Mouse (Mus musculus): ENCODE results near the gene Ago4.

The Ago4 gene

DNA sequence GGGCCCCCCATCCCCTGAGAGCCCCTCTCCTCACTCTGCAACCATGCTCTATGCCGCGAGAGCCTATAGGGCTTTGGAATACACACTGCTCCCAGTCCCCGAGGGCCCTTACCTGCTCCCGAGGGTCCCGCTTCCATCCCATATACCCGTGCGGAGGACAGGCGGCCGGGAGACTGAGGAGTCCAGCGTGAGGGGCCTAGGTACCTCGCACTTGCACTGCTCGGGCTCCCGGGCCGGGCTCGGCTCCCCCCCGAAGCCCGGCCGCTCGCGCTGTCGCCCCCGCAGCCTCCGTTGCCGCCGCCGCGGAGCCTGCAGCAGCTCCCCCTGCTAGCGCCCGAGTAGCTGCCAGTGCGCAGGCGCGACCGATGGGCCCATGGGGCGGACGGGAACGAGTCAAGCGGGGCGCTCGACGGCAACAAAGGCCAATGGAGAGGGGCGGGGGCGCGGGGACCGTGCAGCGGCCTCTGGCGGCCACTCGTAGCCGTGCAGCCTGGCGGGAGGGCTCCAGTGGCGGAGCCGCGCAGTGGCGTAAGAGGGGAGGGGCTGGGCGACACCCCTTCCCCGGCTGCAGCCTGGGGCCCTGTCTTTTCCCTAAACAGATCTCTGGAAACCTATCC lies 64.9 kb downstream of the Ago4 start, which contains the start of gene Ago1:
Gene Ago1, minus strand, starts transcription at position 299 of the 617 bp plus-strand sequence.
- peak; percentile 96 for DNase-seq

DNA sequence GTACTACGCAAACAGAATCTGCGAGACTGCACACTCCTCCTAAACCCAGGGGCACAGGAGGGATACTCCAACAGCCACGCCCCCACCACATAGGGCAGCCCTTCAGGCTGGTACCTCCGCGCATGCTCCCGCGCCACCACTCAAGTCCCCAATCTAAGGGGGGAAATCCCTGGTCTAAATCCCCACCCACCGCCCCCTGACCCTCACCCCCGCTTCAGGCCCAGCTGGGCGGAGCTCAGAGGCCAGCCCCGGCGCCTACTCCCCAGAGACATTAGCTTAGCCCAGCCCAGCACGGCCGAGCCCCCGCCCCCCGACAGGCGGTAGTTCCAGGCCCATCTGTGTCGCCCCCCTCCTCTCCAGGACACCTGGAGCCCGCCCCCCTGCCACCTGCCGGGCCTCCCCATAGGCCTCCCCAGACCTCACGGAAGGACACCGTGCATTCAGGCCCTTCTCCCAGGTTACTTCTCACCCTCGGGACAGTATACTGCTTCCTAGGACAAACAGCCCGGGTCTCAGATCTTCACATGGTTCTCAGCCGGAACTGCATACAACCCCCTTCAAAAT lies 65.5 kb downstream of the Ago4 start:
- peak; percentile 79 for DNase-seq

DNA sequence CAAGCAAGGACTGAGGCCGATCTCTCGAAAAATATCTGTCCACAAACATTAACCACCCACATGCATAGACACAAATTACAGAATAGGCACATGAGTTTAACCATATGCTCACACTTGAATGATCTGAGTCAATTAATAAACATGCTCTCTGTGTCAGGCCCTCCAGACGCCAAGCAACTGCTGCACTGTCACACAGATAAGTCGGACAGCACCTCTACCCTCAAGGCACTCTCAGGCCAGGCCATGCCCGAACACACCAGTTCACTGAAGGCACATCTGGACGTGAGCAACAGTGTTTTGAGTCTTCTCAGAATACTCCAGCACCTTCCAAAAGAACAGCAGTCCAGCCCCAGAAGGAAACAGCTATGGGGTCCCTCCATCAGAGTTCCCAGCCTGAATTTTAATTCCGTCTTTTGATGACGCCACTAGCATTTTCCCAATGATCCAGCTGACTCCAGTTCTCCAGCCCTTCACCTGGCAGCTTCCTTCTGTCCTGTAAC lies 67.0 kb downstream of the Ago4 start:
- no peak for DNase-seq

DNA sequence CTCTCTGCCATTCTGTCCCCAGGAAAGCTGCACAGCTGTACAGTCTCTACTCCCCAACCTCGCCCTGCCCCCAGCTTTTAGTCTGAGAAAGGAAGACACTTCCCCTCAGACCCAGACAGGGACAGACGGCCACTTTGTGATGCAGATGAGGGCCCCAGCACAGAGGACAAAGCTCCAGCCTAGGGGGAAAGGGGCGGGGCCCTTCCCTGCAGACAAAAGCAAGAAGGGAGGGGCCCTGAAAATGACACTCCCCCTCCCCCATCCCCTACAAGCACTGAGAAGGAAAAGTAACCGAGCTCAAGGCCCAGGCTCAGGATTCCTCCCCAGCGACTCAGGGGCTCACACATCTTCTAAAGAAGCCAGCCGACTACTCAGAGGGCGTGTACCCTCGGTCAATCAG lies 67.4 kb downstream of the Ago4 start:
- DNase-seq: peak; percentile 50

DNA sequence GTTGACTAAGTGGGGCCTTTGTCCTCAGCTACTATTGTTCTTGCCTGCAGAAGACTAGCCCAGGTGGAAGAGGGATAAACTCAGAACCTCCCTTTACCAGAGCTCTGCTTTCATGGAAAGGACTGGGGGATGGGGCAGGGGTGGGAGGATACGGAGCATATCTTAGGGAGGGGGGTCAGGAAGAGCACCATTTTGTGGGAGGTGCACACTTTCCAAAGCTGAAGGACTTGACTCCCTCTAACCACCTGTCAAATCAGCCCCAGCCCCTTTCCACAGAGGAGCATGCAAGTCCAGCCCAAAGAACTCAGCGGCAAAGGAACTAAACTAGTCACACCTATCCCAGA lies 68.4 kb downstream of the Ago4 start:
- no peak for DNase-seq

DNA sequence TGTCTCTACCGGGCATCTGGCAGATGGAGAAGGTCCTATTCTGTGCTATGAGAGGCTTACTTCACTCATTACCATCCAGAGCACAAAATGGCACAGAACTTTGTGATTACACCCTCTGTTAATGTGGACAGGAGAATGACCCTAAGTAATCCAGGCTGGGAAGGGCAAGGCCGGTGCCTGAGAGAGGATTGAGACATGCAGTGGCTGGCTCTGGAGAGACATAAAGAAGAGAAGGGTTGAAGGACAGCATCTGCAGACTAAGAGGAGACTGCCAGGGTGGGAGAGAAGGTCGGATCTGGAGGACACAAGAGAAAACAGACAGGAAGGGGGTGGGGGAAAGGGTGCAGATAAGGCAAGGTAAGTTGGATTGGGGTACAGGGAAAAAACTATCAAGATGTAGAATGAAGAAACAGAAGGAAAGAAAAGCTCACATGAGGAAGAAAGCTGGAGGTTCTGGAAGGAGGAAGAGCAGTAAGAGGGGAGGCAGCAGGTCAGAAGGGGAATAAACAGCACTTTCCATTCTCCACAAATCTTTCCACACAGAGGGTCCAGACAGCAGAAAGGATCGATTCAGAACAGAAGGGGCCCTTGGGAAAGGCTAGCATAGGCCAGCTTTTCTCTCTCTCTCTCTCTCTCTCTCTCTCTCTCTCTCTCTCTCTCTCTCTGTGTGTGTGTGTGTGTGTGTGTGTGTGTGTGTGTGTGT lies 68.9 kb downstream of the Ago4 start:
- no peak for DNase-seq

DNA sequence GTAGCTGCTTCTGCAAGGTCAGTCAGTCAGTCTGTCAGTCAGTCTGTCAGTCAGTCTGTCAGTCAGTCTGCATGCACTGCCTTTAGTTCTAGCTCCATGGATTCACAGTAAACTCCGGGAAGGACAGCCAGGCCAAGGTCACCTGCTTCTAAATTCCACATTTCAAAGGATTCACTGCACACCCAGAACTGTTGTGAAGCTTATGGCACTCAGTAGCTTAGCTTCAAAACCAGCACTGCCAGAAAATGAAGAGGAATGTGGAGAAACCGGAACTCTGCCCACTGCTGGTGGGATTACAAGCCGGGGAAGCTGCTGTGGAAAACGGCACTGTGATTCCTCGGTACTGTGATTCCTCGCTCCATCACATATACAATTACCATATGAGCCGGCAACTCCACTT lies 77.8 kb downstream of the Ago4 start:
- no peak for DNase-seq

DNA sequence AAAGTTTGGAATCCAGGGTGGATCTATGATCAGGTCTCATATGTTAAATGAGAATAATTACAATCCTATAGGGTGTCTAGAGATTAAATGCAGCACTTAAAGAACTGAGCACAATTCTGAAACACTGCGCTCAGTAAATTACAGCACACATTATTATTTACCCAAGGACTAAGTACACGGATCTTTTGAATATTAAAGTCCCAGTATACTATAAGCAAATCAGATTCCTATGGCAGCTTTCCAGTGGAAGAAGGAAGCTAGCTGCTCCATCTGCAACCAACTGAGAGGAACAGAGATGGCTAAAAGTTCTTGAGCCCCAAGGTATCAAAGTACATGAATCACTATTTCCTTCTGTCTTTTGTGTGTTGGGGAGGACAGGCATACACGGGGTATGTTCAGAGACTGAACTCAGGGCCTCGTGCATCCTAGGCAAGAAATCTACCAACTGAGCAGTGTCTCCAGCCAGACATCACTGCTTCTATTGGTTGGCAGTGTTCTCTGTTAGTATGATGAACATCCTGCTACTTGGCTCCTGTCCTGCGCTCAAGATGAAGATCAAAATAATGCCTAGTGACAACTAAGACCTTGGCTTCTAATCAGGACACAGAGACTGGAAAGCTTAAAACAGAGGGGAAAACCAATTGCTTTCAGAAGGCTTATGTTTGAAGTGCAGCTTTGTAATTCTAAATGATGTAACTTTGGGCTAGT lies 78.6 kb downstream of the Ago4 start:
- DNase-seq: no peak

DNA sequence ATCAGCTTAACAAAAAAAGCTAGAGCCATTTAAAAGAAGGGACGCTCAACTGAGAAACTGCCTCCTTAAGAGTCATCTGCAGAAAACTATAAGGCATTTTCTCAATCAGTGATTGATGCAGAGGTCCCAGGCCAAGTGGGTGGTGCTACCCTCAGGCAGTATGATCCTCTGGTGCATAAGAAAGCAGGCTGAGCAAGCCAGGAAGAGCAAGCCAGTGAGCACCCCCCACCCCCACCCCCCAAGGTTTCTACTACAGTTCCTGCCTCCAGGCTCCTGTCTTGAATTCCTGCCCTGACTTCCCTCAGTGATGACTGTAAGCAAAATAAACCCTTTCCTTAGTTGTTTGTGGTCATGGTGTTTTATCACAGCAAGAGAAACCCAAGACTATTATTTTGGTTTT lies 83.0 kb downstream of the Ago4 start:
- no peak for DNase-seq

DNA sequence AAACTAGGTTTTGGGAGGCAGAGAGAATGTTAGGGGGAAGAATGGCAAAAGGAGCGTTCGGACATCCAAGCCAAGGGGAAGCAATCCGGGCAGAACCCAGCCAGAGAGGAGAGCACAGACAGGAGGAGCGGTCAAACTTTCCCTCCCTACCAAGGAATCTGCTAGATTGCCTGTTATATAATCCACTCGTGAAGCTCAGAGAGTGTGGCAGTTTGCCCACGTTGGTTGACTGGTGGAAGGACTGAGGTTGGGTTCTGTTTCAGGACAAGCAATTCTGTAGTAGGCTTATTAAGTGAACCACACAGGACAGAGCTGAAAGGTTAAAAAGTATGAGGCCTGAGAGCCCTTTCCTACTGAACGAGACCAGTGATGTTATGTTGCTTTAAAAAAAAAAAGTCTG lies 86.1 kb downstream of the Ago4 start:
- no peak for DNase-seq

DNA sequence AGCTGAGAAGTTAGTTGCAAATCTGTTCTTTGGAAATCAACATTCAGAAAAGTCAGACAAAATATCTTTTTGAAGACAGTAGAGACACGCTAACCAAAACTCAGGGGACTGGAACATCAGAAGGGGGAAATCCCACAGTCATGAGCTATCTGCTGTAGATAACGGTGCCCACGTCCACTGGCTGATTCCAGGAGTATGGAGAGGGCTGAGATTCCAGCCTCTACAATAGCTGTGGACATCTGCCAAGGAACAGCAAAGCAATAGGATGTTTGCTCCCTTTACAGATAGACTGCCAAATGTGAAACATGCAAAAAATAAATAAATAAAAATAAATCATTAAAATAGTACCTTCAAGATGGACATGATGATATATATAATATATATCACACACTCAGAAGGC lies 88.7 kb downstream of the Ago4 start:
- no peak for DNase-seq

Measured in liver (tissue).